Mouse (Mus musculus): ENCODE measurements around the gene Ap4m1. TPM values are rescaled to one million over a fixed set of nuclear protein-coding genes. Genes with fewer than 3 reads are reported as not detected.
A peak's percentile ranks its signal among the peaks of the same experiment; 100 is the strongest.

Ap4m1 gene
- 10 to 100 TPM; 22.8 to 26.7 TPM for total RNA-seq (2021)

- peak; percentile 92 to 96 for DNase-seq (ENCODE audit: extremely low spot score in 1 of 2, low spot score in 1 of 2)
Measured at GRCm38 (mm10) chr5:138171695-138172491, at the start of gene Ap4m1, which contains the start of gene Mcm7. Gene Ap4m1 (plus strand): TSS chr5:138172002. Gene Mcm7 (minus strand): TSS chr5:138172422.

DNA sequence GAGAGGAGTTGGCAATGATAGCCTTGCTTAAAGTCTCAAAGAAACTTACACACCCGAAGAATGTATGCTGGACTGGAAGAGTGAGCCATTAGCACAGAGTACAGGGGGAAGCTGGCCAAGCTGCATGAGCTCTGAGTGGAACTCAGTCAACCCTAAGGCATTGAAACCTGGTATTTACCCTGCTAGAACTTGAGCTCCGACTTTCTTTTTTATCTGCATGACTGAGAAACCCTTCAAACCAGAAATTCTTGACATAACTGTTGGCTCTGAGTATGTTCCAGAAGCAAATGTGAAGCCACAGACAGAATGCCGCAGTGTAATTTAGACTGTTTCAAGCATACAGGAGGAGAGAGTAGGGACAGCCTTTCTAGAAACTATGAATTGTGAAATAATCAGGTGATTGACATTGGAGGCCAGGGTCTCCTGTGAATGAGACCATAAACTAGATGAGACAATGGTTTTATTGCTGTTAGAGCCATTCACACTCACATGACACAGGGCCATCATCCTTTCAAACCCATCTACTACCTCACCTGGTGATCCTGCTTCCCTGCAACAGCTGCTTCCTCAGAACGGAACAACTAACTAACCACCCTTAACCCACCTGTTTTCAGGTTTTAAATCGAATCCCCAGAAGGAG is 39.3 kb upstream of the Ap4m1 start:
- DNase-seq (ENCODE audit: extremely low spot score in 1 of 2, low spot score in 1 of 2) = no peak

GRCm38 (mm10) chr5:138137257-138137656 is 34.5 kb upstream of the Ap4m1 start:
- DNase-seq (ENCODE audit: extremely low spot score in 1 of 2, low spot score in 1 of 2) = no peak

- peak in 1 of 2 experiments; percentile 38 for DNase-seq (ENCODE audit: extremely low spot score in 1 of 2, low spot score in 1 of 2)
Measured at GRCm38 (mm10) chr5:138137935-138138549, 33.8 kb upstream of the Ap4m1 start.

- DNase-seq (ENCODE audit: extremely low spot score in 1 of 2, low spot score in 1 of 2) = no peak
Measured at GRCm38 (mm10) chr5:138138585-138138984, 33.2 kb upstream of the Ap4m1 start.

- no peak for DNase-seq (ENCODE audit: extremely low spot score in 1 of 2, low spot score in 1 of 2)
Measured at GRCm38 (mm10) chr5:138154390-138154789, 17.4 kb upstream of the Ap4m1 start.

DNA sequence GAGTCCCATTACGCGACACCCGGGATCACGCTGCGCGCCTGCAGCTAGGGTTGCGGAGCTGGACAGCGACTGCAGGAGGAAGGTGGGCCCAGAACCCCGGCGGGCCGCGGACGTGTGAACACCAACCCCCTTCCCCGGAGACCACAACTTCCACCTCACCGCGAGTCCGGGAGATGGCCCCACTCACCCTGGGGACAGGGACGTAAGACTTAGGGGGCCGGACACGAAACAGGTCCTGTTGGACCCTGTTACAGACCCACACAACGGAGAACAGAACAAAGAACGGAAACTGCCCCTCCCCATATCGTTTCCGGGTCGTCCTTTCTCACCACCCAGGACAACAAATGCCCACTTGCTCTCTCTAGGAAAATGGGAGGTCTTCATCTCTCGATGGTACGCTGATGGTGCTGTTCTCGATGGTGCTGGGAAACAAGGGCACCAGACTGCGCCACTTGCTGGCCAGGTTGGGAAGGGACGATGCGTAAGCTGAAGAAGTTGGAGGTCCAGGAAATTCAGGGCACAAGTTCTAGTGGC is 16.3 kb upstream of the Ap4m1 start, which contains the start of gene Zfp113:
Gene Zfp113 (minus strand): TSS at position 302 of the 534 bp plus-strand sequence.
- peak; percentile 74 to 75 for DNase-seq (ENCODE audit: extremely low spot score in 1 of 2, low spot score in 1 of 2)

GRCm38 (mm10) chr5:138160224-138160762 is 11.5 kb upstream of the Ap4m1 start:
- no peak for DNase-seq (ENCODE audit: extremely low spot score in 1 of 2, low spot score in 1 of 2)

DNA sequence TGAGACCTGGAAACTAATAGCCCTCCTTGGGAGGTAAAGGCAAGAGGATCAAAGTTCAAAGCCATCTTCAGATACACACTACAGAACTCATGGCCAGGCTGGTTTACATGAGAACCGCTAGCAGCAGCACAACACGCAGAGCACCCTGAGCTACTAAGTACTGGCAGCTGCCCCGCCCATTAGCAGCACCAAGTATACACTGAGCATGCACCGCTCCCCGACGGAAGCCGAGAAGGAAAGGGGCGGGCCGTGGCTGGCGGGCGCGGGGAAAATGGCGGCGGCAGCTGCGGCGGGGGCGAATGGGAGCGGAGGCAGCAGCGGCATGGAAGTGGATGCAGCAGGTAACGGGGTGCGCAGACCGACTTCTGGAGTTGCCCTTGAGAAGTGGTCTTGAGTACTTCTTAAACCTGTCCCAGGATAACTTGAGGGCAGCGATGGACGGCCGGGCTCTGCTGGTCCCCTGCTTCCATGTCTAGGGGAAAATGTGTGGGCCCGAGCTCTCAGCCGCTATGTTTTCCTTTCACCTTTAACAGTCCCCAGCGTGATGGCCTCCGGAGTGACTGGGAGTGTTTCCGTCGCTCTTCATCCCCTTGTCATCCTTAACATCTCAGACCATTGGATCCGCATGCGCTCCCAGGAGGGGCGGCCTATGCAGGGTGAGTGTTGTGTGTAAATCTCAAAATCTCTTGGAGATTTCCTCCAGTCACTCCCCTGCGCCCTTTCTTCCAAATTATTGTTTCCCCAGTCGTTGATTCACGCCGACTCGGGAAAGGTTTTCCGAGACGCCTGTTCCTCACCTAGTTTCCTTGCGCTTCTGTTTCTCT is 10.7 kb upstream of the Ap4m1 start, which contains the start of gene Cops6:
Gene Cops6 (plus strand): TSS at position 230 of the 824 bp plus-strand sequence.
- DNase-seq (ENCODE audit: extremely low spot score in 1 of 2, low spot score in 1 of 2) = peak; percentile 91 to 95

- DNase-seq (ENCODE audit: extremely low spot score in 1 of 2, low spot score in 1 of 2) = no peak
Measured at GRCm38 (mm10) chr5:138163046-138163445, 8.8 kb upstream of the Ap4m1 start.

GRCm38 (mm10) chr5:138163610-138164009 is 8.2 kb upstream of the Ap4m1 start:
- no peak for DNase-seq (ENCODE audit: extremely low spot score in 1 of 2, low spot score in 1 of 2)

DNA sequence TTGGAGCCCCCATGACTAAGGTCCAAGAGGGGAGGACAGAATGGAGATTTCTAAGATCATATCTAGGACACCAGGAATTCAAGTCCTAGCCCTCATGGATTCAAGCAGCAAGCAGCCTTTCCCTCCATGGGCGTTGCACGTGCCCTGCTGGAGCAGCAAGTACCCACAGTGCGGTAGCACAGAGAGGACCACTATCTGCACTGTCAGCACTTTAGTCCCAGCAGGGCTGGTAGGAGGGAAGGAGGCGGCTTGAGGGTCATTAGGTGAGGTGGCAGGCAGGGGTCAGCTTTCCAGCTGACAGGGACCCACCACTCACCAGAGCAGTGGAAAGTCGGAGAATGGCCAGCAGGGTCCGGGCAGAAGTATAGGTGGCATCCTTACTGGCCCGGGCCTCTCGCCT is 6.2 kb upstream of the Ap4m1 start:
- no peak for DNase-seq (ENCODE audit: extremely low spot score in 1 of 2, low spot score in 1 of 2)

DNA sequence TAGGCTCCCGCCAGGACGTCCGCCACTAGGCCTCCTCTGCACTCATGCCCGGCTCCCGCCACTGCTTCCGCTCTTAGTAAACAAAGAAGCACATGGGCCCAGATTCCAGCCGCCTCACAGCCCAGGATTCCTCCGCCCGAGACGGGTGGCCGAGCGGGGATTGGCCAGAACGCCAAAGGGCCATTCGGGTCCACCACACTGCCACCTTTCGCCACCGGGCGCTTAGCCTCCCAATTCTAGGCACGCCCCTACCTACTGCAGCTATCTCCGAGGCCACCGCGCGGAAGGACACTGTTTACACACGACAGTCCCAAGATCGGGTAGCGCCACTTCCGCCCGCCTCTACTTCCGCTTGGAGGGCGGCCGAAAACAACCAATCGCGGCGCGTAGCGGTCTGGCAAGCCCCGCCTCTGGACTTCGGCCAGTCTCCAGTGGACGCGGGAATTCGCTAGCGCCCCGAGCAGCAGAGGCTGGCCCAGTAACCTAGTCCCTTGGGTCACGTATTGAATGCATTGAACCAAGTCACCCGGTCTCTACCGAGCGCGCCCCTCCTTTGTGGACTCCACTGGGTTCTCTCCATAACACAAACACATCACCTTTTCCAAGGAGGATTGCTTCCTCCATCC is 753 bp upstream of the Ap4m1 start:
- peak; percentile 94 for DNase-seq (ENCODE audit: extremely low spot score in 1 of 2, low spot score in 1 of 2)

DNA sequence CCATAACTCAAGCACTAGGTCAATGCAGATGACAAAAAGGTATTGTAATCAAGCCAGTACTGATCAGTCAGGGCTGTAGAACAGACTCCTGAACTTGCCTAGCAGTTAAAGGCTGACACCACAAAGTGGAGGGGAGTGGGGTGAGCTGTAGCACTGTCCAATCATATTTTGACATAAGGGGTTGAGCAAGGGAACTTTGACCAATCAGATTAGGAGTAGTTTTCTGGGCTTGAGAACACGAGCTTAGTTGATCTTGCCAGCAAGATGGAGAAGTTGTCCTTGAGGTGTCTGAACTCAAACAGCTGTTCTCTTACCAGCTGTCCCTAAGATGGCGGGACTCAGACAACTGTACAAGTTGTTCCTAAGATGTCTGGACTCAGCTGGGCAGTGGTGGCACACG is 1.4 kb downstream of the Ap4m1 start:
- DNase-seq (ENCODE audit: extremely low spot score in 1 of 2, low spot score in 1 of 2) = no peak

GRCm38 (mm10) chr5:138186950-138187638 is 15.3 kb downstream of the Ap4m1 start, which contains the start of the genes Taf6 and Cnpy4:
Gene Taf6 (minus strand): TSS chr5:138187451.
Gene Cnpy4 (plus strand): TSS chr5:138187485.
- DNase-seq (ENCODE audit: extremely low spot score in 1 of 2, low spot score in 1 of 2) = peak; percentile 65 to 68

DNA sequence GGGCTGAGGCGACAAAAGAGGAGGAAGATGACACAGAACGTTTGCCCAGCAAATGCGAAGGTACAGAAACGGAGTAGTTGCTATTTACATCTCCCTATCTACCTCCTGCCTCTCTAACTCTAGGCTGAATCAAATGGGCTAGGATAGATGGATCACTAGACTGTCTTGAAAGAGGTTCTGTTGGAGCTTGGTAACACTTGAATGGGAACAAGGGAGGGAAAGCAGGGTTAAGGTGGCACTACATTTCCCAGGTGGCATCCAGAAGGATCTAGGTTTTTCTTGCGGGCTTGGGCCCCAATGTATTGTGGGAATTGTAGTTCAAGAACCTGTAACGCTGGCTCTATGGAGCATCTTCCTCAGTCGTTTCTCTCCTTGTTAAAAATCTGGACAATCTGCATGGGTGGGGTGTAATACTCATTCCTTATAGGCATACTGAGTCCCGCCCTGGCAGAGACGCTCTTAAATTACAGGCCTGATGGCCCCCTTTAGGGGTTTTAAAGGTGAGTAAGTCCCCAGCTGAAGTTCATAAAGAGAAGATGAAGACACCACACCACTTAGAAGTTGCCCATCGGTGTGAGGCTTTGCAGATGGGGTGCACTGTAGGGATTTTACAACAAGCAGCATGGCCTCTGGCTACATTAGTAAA is 16.0 kb downstream of the Ap4m1 start:
- peak; percentile 36 to 51 for DNase-seq (ENCODE audit: extremely low spot score in 1 of 2, low spot score in 1 of 2)

DNA sequence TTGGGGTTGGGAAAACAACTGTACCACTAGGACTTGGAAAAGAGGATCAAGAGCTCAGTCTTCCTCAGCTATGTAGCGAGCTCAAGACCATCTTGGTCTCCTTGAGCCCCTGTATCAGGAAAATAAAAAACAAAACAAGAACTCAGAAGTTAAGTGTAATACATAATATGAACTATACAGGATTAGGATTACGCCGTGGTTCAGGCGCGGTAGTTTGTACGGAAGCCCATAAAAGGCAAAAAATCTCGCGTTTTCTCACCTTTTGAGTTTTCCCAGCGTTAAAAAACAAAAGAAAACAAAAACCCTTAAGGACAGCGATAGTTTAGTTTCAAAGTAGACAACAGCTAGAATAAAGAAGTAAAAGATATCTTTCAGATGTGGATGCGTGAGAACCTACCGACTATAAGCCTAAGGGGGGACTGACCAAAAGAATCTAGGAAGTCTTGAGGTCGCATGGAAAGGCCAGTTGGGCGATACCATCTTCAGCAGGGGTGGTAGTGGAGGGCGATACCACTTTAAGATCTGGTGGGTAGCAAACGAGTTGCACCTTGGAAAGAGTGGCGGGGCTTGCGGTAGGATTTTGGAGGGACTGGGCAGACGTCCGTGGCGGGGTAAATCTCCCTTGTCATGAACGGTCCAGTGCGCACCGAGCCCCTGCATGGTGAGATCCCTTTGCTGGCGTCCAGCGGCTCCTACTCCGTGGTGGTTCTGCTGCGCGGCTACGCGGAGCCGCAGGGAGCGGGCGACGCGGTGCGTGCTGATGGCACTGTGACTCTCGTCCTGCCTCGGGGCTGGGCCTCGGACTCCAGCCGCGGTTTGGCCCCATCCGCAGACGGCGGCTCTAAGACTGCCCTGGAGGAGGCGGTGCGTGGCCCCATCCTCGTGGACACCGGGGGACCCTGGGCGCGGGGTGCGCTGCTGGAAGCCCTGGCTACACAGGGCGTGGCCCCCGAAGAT is 22.2 kb downstream of the Ap4m1 start, which contains the start of gene Mblac1:
Gene Mblac1 (plus strand): TSS at position 544 of the 957 bp plus-strand sequence.
- peak; percentile 81 to 83 for DNase-seq (ENCODE audit: extremely low spot score in 1 of 2, low spot score in 1 of 2)
